Mouse (Mus musculus): ENCODE data around the gene Zmiz2. TPM values are rescaled to one million over a fixed set of nuclear protein-coding genes. Genes with fewer than 3 reads are reported as not detected.
"Not testable (repeated sequence)": the region's sequence is repeated elsewhere in the genome, so short reads cannot be mapped to it uniquely, and the experiment has no call there.

Zmiz2 gene
- total RNA-seq, 1 experiment = 19.6 TPM

- in situ Hi-C loops (cut with MboI; ENCODE audit: low sequenced_read_pairs in 2 of 2, unreplicated experiment in 2 of 2) = no loop called here
- Histone ChIP-seq H3K36me3 (ENCODE audit: control insufficient read depth, insufficient read depth, low read length, poor library complexity, severe bottlenecking) (peaks cover 4% of the 10 kb centered on the region), H3K27ac (ENCODE audit: insufficient read depth, low read depth, low read length, poor library complexity, severe bottlenecking) (peak overlapping the region; percentile 60; the same call in 1 of the 2 replicates), H3K9ac (ENCODE audit: insufficient read depth, low read depth, low read length, poor library complexity, severe bottlenecking) (no peak overlapping the region), H3K4me3 (ENCODE audit: insufficient read depth in 1 of 2, low read depth in 1 of 2, low read length in 2 of 2, poor library complexity in 1 of 2, severe bottlenecking in 1 of 2) (no peak overlapping the region), H3K4me1 (ENCODE audit: control insufficient read depth in 2 of 2, insufficient read depth in 2 of 2, low read length in 2 of 2, poor library complexity in 1 of 2) (peaks cover 2 to 18% of the 10 kb centered on the region in 2 experiments; a peak in 2 of 4 replicates), H3K9me3 (ENCODE audit: control insufficient read depth, insufficient read depth, low read depth, low read length) (no peaks in the 10 kb centered on the region)
- TF ChIP-seq ZC3H11A (IDR thresholded peaks at IDR 0.05; ENCODE audit: borderline replicate concordance, low read depth, low read length) = no peak
- no peak for TF ChIP-seq MAFK (IDR thresholded peaks at IDR 0.05; ENCODE audit: insufficient read depth, low read depth, low read length)
- no peak for TF ChIP-seq ZNF384 (IDR thresholded peaks at IDR 0.05; ENCODE audit: low read depth, low read length)
- no peak for TF ChIP-seq CHD2 (IDR thresholded peaks at IDR 0.05; ENCODE audit: low read depth, low read length)
- no peak for TF ChIP-seq HCFC1 (IDR thresholded peaks at IDR 0.05; ENCODE audit: borderline replicate concordance, insufficient read depth, low read length)
- no peak for DNase-seq (ENCODE audit: low read depth, low spot score)
These were observed 21.3 kb downstream of the Zmiz2 start for GRCm38 (mm10) chr11:6410050-6410602.

GRCm38 (mm10) chr11:6410755-6411154 is 21.9 kb downstream of the Zmiz2 start:
- H3K36me3 ChIP-seq (ENCODE audit: control insufficient read depth, insufficient read depth, low read length, poor library complexity, severe bottlenecking); H3K27ac ChIP-seq (ENCODE audit: insufficient read depth, low read depth, low read length, poor library complexity, severe bottlenecking); H3K9me3 ChIP-seq (ENCODE audit: control insufficient read depth, insufficient read depth, low read depth, low read length); in situ Hi-C loops (cut with MboI; ENCODE audit: low sequenced_read_pairs in 2 of 2, unreplicated experiment in 2 of 2); H3K4me3 ChIP-seq (ENCODE audit: insufficient read depth in 1 of 2, low read depth in 1 of 2, low read length in 2 of 2, poor library complexity in 1 of 2, severe bottlenecking in 1 of 2); H3K9ac ChIP-seq (ENCODE audit: insufficient read depth, low read depth, low read length, poor library complexity, severe bottlenecking); DNase-seq (ENCODE audit: low read depth, low spot score): not testable (repeated sequence)
- H3K4me1 ChIP-seq (ENCODE audit: control insufficient read depth in 2 of 2, insufficient read depth in 2 of 2, low read length in 2 of 2, poor library complexity in 1 of 2) = peaks cover 2 to 14% of the 10 kb centered on the region in 2 experiments; a peak in 2 of 4 replicates

GRCm38 (mm10) chr11:6411684-6412083 is 22.8 kb downstream of the Zmiz2 start:
- H3K4me3 ChIP-seq (ENCODE audit: insufficient read depth in 1 of 2, low read depth in 1 of 2, low read length in 2 of 2, poor library complexity in 1 of 2, severe bottlenecking in 1 of 2) = no peak overlapping the region
- peak; percentile 80 for DNase-seq (ENCODE audit: low read depth, low spot score)
- in situ Hi-C loops (cut with MboI; ENCODE audit: low sequenced_read_pairs in 2 of 2, unreplicated experiment in 2 of 2) = no loop called here
- H3K36me3 ChIP-seq (ENCODE audit: control insufficient read depth, insufficient read depth, low read length, poor library complexity, severe bottlenecking) = peaks cover 3% of the 10 kb centered on the region
- TF ChIP-seq HCFC1 (IDR thresholded peaks at IDR 0.05; ENCODE audit: borderline replicate concordance, insufficient read depth, low read length) (0 out of 2 replicates have a peak, but pooled peaks have one; percentile 27), CHD2 (IDR thresholded peaks at IDR 0.05; ENCODE audit: low read depth, low read length) (no peak)
- no peak overlapping the region for H3K27ac ChIP-seq (ENCODE audit: insufficient read depth, low read depth, low read length, poor library complexity, severe bottlenecking)
- H3K9me3 ChIP-seq (ENCODE audit: control insufficient read depth, insufficient read depth, low read depth, low read length) = no peaks in the 10 kb centered on the region
- H3K9ac ChIP-seq (ENCODE audit: insufficient read depth, low read depth, low read length, poor library complexity, severe bottlenecking) = no peak overlapping the region
- H3K4me1 ChIP-seq (ENCODE audit: control insufficient read depth in 2 of 2, insufficient read depth in 2 of 2, low read length in 2 of 2, poor library complexity in 1 of 2) = peaks cover 2 to 9% of the 10 kb centered on the region in 2 experiments; a peak in 2 of 4 replicates

GRCm38 (mm10) chr11:6413264-6413663 is 24.4 kb downstream of the Zmiz2 start:
- Histone ChIP-seq H3K36me3 (ENCODE audit: control insufficient read depth, insufficient read depth, low read length, poor library complexity, severe bottlenecking) (peaks cover 10% of the 10 kb centered on the region), H3K4me1 (ENCODE audit: control insufficient read depth in 2 of 2, insufficient read depth in 2 of 2, low read length in 2 of 2, poor library complexity in 1 of 2) (peaks cover 2 to 8% of the 10 kb centered on the region in 2 experiments; a peak in 2 of 4 replicates), H3K9me3 (ENCODE audit: control insufficient read depth, insufficient read depth, low read depth, low read length) (no peaks in the 10 kb centered on the region), H3K4me3 (ENCODE audit: insufficient read depth in 1 of 2, low read depth in 1 of 2, low read length in 2 of 2, poor library complexity in 1 of 2, severe bottlenecking in 1 of 2) (peak overlapping the region in 1 of 2 experiments; percentile 20; a peak in 1 of 4 replicates), H3K27ac (ENCODE audit: insufficient read depth, low read depth, low read length, poor library complexity, severe bottlenecking) (no peak overlapping the region; the same call in 1 of the 2 replicates), H3K9ac (ENCODE audit: insufficient read depth, low read depth, low read length, poor library complexity, severe bottlenecking) (no peak overlapping the region)
- no peak for TF ChIP-seq HCFC1 (IDR thresholded peaks at IDR 0.05; ENCODE audit: borderline replicate concordance, insufficient read depth, low read length)
- DNase-seq (ENCODE audit: low read depth, low spot score) = no peak
- in situ Hi-C loops (cut with MboI; ENCODE audit: low sequenced_read_pairs in 2 of 2, unreplicated experiment in 2 of 2) = no loop called here

- TF ChIP-seq HCFC1 (IDR thresholded peaks at IDR 0.05; ENCODE audit: borderline replicate concordance, insufficient read depth, low read length) (no peak; the same call in 1 of the 2 replicates), MAFK (IDR thresholded peaks at IDR 0.05; ENCODE audit: insufficient read depth, low read depth, low read length) (no peak), CHD2 (IDR thresholded peaks at IDR 0.05; ENCODE audit: low read depth, low read length) (no peak), ZNF384 (IDR thresholded peaks at IDR 0.05; ENCODE audit: low read depth, low read length) (no peak), ZC3H11A (IDR thresholded peaks at IDR 0.05; ENCODE audit: borderline replicate concordance, low read depth, low read length) (no peak)
- H3K9me3 ChIP-seq (ENCODE audit: control insufficient read depth, insufficient read depth, low read depth, low read length) = no peaks in the 10 kb centered on the region
- no peak for DNase-seq (ENCODE audit: low read depth, low spot score)
- H3K9ac ChIP-seq (ENCODE audit: insufficient read depth, low read depth, low read length, poor library complexity, severe bottlenecking) = peak within 1 kb of the TSS; percentile 97
- peak within 1 kb of the TSS; percentile 97 for H3K27ac ChIP-seq (ENCODE audit: insufficient read depth, low read depth, low read length, poor library complexity, severe bottlenecking)
- H3K4me1 ChIP-seq (ENCODE audit: control insufficient read depth in 2 of 2, insufficient read depth in 2 of 2, low read length in 2 of 2, poor library complexity in 1 of 2) = peaks cover 2 to 8% of the 10 kb centered on the region in 2 experiments; a peak in 2 of 4 replicates
- H3K36me3 ChIP-seq (ENCODE audit: control insufficient read depth, insufficient read depth, low read length, poor library complexity, severe bottlenecking) = peaks cover 19% of the 10 kb centered on the region
- in situ Hi-C loops (cut with MboI; ENCODE audit: low sequenced_read_pairs in 2 of 2, unreplicated experiment in 2 of 2) = no loop called here
- peak within 1 kb of the TSS; percentile 86 to 96 for H3K4me3 ChIP-seq (ENCODE audit: insufficient read depth in 1 of 2, low read depth in 1 of 2, low read length in 2 of 2, poor library complexity in 1 of 2, severe bottlenecking in 1 of 2)
These were observed 26.1 kb downstream of the Zmiz2 start, which contains the start of gene Ppia for GRCm38 (mm10) chr11:6414751-6415550. Gene Ppia, plus strand, starts transcription at chr11:6415443.
